Mouse (Mus musculus) kidney, adult 11 months (tissue): ENCODE results near the gene Lhfpl5.
"Not testable (repeated sequence)": the region's sequence is repeated elsewhere in the genome, so short reads cannot be mapped to it uniquely, and the experiment has no call there.

Experiments used
- DNase-seq: peaks from one replicate; pipeline ENCODE4 v3.0.0; 2022

The Lhfpl5 gene

GRCm38 (mm10) chr17:28575244-28576125 lies at the start of gene Lhfpl5:
Gene Lhfpl5, plus strand, starts transcription at chr17:28575641.
- DNase-seq, result no peak

GRCm38 (mm10) chr17:28527184-28528042 lies 48.0 kb upstream of the Lhfpl5 start:
- peak; percentile 23 for DNase-seq

GRCm38 (mm10) chr17:28528043-28528351 lies 47.4 kb upstream of the Lhfpl5 start:
- DNase-seq, result peak; percentile 71

GRCm38 (mm10) chr17:28529116-28529515 lies 46.3 kb upstream of the Lhfpl5 start:
- no peak for DNase-seq

DNA sequence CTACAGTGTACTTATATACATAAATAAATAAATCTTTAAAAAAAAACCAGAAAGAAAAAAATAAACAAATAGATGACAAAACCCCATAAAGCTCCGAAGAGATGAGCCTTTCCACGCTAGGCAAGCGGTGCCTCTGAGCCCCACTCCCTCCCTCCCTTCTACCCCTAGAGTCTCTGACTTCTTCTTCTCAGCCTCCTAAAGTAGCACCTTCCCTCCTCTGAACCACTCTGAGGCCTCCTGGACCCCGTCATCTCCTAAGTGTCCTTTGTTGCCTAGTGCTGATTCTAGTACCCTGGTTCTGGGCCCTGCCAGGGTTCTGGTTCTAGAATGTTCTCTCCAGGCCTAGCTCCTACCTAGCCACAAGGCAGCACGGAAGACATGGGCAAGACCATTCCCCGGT lies 44.9 kb upstream of the Lhfpl5 start, which contains the start of gene Armc12:
TSS of gene Armc12 (plus strand) at position 301 of the 400 bp plus-strand sequence.
- no peak for DNase-seq

DNA sequence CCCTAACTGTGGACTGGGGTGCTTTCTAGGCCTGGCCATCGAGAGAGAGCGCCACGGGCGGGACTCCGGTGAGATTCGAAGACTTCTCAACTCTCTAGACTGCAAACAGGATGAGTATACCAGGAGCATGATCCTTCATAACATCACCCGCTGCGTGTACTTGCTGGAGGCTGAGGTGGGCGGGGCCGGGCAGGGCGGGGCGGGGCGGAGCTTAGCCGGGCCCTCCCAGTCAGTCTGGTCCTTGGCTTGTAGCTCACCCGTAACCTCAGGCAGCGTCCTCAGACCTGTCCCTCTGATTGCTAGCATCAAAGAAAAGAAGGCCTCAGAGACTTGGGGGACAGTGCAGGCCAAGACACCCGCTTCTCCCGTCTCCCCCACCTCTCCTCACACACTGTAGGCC lies 43.5 kb upstream of the Lhfpl5 start:
- no peak for DNase-seq

- no peak for DNase-seq
Measured at GRCm38 (mm10) chr17:28532557-28532956, 42.9 kb upstream of the Lhfpl5 start.

- DNase-seq, result no peak
Measured at GRCm38 (mm10) chr17:28533327-28533726, 42.1 kb upstream of the Lhfpl5 start.

DNA sequence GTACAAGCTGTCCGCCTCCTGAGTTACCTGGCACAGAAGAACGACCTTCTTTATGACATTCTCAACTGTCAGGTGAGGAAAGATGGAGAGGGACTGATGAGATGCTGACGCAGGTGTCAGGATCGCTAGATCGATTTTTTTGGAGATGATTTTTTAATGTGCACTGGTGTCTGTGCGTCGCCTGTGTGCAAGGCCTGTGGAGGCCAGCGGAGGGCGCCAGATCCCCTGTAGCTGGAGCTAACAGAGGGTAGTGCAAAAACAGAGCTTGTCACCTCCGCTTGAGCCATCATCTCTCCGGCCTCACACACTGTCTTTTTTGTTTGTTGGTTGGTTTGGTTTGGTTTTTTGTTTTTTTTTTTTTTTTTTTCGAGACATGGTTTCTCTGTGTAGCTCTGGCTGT lies 37.6 kb upstream of the Lhfpl5 start:
- DNase-seq, result no peak

GRCm38 (mm10) chr17:28546925-28547324 lies 28.5 kb upstream of the Lhfpl5 start:
- DNase-seq, result no peak

DNA sequence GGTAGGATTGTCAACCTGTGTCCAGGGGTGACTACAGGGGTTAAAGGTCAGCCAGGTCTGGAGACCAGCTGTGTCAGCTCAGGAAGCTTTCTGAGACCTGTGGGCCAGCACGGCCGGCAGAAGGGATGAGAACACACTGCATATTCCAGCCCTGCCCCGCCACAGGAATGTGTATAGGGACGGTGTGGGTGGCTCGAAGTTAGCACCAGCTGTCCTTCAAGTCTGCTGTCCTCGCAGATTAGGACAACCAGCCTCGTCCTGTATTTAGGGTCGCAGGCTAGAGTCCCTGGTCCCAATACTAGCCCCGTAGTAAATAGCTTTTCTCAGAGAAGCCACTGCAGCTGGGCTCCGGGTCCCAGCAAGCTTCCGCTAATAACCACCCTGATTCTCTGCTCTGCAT lies 26.9 kb upstream of the Lhfpl5 start:
- no peak for DNase-seq

DNA sequence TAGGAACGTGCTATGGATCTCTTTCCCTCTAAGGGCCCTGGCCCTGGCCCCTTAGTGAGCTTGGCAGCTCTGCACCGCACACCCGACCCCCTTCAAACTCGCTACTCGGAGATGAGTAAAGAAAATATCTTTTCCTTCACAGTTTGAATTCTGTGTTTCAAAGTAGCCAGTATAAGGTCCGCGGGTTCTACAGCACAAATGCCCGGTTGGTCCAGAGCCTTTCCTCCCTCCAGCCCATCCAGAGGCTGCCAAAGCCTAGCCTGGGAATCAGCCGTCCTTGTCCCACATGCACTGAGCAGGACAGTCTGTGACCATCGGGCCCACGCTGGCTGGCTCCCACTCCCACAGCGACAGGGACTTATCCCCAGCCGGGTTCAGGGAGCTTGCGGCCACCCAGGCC lies 26.3 kb upstream of the Lhfpl5 start, which contains the start of gene Clpsl2:
TSS of gene Clpsl2 (plus strand) at position 301 of the 400 bp plus-strand sequence.
- no peak for DNase-seq

DNA sequence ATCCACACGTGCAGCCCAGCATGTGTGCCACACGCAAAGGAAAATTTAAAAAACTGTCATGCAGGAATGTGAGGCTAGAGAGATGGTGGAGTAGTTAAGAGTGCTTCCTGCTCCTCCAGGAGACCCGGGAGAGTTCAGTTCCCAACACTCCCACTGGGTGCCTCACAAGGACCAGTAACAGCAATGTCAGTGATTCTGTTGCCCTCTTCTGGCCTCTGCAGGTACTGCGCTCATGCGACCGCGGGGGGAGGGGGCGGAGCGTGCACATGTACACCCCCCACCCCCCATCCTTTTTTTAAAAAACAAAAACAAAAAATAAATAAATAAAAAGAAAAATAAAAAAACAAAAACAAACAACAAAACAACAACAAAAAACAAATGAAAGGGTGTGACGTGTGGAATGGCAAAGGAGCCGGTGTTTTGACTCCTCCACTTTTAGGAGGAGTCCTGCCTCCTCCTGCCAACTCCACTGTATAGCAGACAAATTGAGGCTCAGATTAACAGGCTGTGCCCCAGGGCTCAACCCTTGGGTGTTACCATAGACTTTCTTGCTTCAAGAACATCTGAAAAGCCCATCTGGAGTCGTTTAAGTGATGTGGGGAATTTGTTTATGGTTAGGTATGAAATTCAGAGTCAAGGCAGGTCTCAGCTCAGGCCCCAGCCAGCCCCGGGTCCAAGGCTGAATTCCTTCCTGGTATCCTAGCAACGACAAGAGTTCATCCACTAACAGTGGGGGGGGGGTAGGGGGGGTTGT lies 22.2 kb upstream of the Lhfpl5 start:
- DNase-seq, result peak; percentile 58

DNA sequence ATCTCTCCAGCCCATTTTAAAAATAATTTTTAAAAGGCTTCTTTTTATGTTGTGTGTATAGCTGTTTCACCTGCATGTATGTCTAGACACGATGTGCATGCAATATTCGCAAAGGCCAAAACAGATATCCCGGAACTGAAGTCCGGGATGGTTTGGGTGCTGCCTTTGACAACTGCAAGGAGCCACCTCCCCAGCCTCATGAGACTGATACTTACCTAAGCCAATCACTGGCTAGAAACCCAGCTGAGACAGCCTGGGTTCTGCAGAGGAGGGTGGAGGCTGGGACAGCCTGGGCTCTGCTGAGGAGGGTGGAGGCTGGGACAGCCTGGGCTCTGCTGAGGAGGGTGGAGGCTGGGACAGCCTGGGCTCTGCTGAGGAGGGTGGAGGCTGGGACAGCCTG lies 21.4 kb upstream of the Lhfpl5 start:
- DNase-seq, result not testable (repeated sequence)

DNA sequence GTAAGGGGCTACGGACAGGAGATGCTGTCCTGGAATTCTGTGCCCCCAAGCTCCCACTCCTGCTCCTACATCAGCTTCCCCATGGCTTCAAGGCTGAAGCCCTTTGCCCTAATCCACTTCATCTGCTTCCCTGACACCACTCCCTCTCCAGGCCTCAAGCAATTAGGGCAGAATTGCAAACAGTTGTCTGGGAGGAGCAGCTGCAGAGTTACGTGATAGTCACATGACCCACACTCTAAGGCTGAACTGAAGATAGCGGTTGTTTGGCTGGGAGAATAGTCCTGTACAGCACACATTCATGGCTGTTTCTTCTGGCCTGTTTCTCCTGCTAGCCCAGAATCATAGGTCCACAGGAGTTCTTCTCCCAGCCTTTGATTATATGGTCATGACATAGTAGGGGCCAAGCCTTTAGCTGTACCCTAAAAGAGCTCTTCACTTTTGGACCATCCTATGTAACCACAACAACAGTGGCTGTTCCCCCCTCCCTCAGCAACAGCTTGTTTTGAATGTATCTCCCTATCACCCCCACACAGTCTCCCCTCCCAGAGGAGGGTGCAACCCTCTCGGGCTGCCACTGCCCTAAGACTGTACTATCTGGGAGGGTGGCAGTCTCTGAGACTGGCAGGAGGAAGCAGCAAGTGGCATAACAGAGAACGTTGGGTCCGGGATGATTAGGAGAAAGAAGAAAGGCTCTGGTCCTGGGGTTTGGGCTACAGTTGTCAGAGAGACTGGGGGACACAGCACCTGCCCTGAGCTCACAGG lies 18.6 kb upstream of the Lhfpl5 start:
- no peak for DNase-seq

DNA sequence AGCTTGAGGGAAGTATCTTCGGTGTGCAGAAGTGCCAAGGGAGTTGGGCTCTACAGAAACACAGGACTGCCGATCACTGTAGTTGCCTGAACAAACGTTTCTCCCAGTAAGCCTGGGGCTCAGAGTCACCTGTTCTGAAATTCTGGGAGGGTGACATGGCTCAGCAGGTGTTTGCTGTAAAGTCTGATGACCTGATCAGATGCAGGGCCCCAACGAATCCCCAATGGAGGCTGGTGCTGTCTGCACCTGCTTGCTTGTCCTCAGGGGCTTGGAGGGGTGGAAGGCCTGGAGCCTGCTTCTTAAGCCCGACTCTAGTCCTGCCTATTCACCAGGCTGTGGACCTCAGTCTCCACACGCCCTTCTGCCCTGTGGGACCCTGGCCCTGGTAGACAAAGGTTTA lies 17.7 kb upstream of the Lhfpl5 start:
- no peak for DNase-seq

- no peak for DNase-seq
Measured at GRCm38 (mm10) chr17:28560598-28560997, 14.8 kb upstream of the Lhfpl5 start, which contains the start of gene Clps. Gene Clps, minus strand, starts transcription at chr17:28560766.

- DNase-seq, result no peak
Measured at GRCm38 (mm10) chr17:28561613-28562012, 13.8 kb upstream of the Lhfpl5 start.

DNA sequence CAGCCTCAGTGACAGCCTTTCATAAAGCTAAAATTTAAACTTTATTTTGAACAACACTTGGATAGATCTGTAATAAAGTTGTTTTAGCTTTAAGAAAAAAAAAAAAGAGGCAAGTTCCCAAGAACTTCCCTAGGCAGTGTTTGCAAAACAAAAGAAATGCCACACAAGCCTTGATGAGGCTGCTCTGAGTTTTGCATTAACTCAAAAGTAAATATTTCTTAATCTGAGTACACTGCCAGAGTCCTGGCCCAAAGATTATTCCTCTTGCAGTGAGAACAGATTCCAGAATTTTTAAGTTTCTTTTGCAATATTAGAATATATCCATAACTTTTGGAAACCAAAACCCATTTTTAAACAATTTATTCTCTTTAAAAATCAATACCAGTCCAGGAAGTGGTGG lies 10.3 kb upstream of the Lhfpl5 start:
- no peak for DNase-seq

- DNase-seq, result no peak
Measured at GRCm38 (mm10) chr17:28567541-28567940, 7.9 kb upstream of the Lhfpl5 start.

- DNase-seq, result no peak
Measured at GRCm38 (mm10) chr17:28571868-28572267, 3.6 kb upstream of the Lhfpl5 start.

- no peak for DNase-seq
Measured at GRCm38 (mm10) chr17:28572521-28572920, 2.9 kb upstream of the Lhfpl5 start.
